Mouse (Mus musculus): Measurements from ENCODE around the gene Dpep2nb. TPM values are rescaled to one million over a fixed set of nuclear protein-coding genes. Genes with fewer than 3 reads are reported as not detected.

Gene Dpep2nb
- polyA plus RNA-seq, 1 experiment, result not detected

DNA sequence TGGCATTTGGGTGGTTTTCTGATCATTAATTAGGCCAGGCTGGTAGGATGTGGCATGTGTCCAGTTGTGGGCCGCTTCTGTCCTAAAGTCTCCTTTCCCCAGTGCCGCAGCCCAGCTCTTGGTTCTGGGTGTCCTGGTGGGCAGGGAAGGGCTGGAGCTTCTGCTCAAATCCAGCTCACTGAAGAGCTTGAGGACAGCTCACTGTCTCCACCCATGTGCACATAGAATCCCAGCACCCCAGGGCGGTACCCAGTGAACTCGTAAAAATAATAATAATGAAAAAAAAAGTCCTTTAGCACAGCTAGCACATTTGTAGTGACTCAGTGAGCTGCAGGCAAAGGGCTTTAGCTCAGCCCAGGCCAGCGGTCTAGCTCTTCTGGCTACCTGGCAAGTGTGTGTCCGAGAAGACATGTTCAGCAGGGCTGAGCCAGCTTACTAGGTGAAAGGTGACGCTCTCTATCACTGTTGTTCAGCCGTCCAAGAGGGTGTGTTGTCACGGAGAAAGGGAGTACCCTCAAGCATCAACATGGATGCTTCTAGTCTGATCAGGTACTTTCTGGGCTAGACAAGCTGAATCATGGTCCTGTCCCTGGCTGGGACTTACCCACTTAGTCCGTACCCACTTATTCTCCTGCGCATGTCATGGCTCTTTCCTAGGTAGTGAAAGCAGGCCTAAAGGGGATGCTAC is 41.2 kb upstream of the Dpep2nb start:
- 90% methylated on average over 11 of the region's 11 CpGs for WGBS
- Histone ChIP-seq H3K4me1 (ENCODE audit: control insufficient read depth, insufficient read depth, low read length) (no peaks in the 10 kb centered on the region; the same call in 1 of the 2 replicates), H3K4me3 (replicated peaks; ENCODE audit: control insufficient read depth, low read depth, low read length) (no peak overlapping the region), H3K27ac (ENCODE audit: control insufficient read depth, insufficient read depth, low read depth, low read length, poor library complexity) (no peak overlapping the region)
- no peak for TF ChIP-seq CTCF (IDR thresholded peaks at IDR 0.05; ENCODE audit: control insufficient read depth, insufficient read depth, low read length)
- TF ChIP-seq POLR2A (IDR thresholded peaks at IDR 0.05; ENCODE audit: borderline replicate concordance, control insufficient read depth, low read depth, low read length), result no peak

GRCm38 (mm10) chr8:106044151-106044550 is 38.4 kb upstream of the Dpep2nb start:
- Histone ChIP-seq H3K4me1 (ENCODE audit: control insufficient read depth, insufficient read depth, low read length) (peaks cover 2% of the 10 kb centered on the region; the same call in 1 of the 2 replicates), H3K4me3 (replicated peaks; ENCODE audit: control insufficient read depth, low read depth, low read length) (no peak overlapping the region), H3K27ac (ENCODE audit: control insufficient read depth, insufficient read depth, low read depth, low read length, poor library complexity) (no peak overlapping the region)
- TF ChIP-seq POLR2A (IDR thresholded peaks at IDR 0.05; ENCODE audit: borderline replicate concordance, control insufficient read depth, low read depth, low read length) (no peak), CTCF (IDR thresholded peaks at IDR 0.05; ENCODE audit: control insufficient read depth, insufficient read depth, low read length) (no peak)
- WGBS, result 11% methylated on average over 3 of the region's 3 CpGs

GRCm38 (mm10) chr8:106043055-106043454 is 37.3 kb upstream of the Dpep2nb start:
- 90% methylated on average over 2 of the region's 2 CpGs for WGBS
- peaks cover 5% of the 10 kb centered on the region for H3K4me1 ChIP-seq (ENCODE audit: control insufficient read depth, insufficient read depth, low read length)
- no peak overlapping the region for H3K4me3 ChIP-seq (replicated peaks; ENCODE audit: control insufficient read depth, low read depth, low read length)
- H3K27ac ChIP-seq (ENCODE audit: control insufficient read depth, insufficient read depth, low read depth, low read length, poor library complexity), result no peak overlapping the region
- TF ChIP-seq POLR2A (IDR thresholded peaks at IDR 0.05; ENCODE audit: borderline replicate concordance, control insufficient read depth, low read depth, low read length), result no peak
- TF ChIP-seq CTCF (IDR thresholded peaks at IDR 0.05; ENCODE audit: control insufficient read depth, insufficient read depth, low read length), result no peak

DNA sequence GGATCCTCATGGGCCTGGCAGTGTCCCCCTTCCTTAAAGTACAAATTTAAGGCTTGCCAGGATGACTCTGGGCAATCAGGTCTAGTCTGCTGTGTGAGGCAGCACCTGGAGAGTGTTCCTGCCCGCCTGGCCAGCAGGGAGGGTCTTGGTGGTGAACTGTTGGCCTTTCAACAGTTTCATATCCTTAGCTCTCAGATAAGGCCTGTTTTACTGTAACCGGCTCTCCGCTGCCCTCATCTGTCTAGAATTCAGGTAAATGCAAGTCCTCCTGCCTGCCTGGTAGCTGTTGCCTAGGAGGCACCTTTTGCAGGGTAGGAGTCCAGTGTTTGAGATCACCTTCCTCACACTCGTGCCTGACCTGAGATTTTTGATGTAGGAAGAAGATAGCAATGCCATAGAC is 34.4 kb upstream of the Dpep2nb start:
- 70% methylated on average over 4 of the region's 4 CpGs for WGBS
- Histone ChIP-seq H3K4me1 (ENCODE audit: control insufficient read depth, insufficient read depth, low read length) (peaks cover 5% of the 10 kb centered on the region), H3K27ac (ENCODE audit: control insufficient read depth, insufficient read depth, low read depth, low read length, poor library complexity) (no peak overlapping the region), H3K4me3 (replicated peaks; ENCODE audit: control insufficient read depth, low read depth, low read length) (no peak overlapping the region)
- no peak for TF ChIP-seq POLR2A (IDR thresholded peaks at IDR 0.05; ENCODE audit: borderline replicate concordance, control insufficient read depth, low read depth, low read length)
- no peak for TF ChIP-seq CTCF (IDR thresholded peaks at IDR 0.05; ENCODE audit: control insufficient read depth, insufficient read depth, low read length)

GRCm38 (mm10) chr8:106039605-106040004 is 33.8 kb upstream of the Dpep2nb start:
- Histone ChIP-seq H3K4me3 (replicated peaks; ENCODE audit: control insufficient read depth, low read depth, low read length) (no peak overlapping the region), H3K27ac (ENCODE audit: control insufficient read depth, insufficient read depth, low read depth, low read length, poor library complexity) (no peak overlapping the region), H3K4me1 (ENCODE audit: control insufficient read depth, insufficient read depth, low read length) (peaks cover 5% of the 10 kb centered on the region)
- 44% methylated on average over 4 of the region's 4 CpGs for WGBS
- TF ChIP-seq POLR2A (IDR thresholded peaks at IDR 0.05; ENCODE audit: borderline replicate concordance, control insufficient read depth, low read depth, low read length) (no peak), CTCF (IDR thresholded peaks at IDR 0.05; ENCODE audit: control insufficient read depth, insufficient read depth, low read length) (no peak)

DNA sequence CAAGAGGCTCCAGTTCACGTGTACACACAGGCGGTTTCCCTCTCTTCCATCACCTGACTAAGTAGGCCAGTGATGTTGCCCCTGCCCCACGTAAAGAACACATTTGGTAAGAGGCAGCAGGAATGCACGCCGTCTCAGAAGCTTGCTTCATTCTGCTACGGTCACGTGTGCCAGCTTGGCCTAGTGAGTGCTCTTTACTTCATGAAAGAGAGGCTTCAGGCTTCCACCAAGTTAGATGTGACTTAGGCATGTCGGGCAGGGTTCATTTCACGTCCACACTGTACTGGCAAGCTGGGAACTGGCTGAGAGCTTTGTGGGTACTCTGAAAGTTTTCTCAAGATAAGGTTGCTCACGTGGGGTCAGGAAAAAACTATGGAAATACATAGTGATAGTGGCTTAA is 32.9 kb upstream of the Dpep2nb start:
- no peak for TF ChIP-seq POLR2A (IDR thresholded peaks at IDR 0.05; ENCODE audit: borderline replicate concordance, control insufficient read depth, low read depth, low read length)
- Histone ChIP-seq H3K4me1 (ENCODE audit: control insufficient read depth, insufficient read depth, low read length) (peaks cover 5% of the 10 kb centered on the region), H3K27ac (ENCODE audit: control insufficient read depth, insufficient read depth, low read depth, low read length, poor library complexity) (no peak overlapping the region), H3K4me3 (replicated peaks; ENCODE audit: control insufficient read depth, low read depth, low read length) (no peak overlapping the region)
- WGBS, result 63% methylated on average over 10 of the region's 10 CpGs

DNA sequence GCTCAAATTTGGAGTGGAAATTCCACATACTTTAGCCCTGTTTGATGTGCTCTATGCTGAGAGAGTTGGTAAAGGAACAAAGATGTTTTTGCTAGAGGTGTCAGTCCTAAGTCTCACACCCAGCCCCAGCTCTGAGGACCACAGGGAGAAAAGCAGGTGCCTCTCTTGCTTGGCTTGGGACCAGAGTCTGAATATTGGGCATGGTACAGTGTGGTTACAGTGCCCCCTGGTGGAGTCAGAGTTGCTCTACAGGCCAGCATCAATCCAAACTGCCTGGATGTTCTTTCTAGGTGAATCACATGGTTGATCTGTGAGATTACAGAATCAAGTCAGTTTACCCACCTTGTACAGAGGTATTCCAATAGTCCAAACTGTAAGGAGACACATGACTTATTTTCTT is 16.7 kb upstream of the Dpep2nb start:
- Histone ChIP-seq H3K27ac (ENCODE audit: control insufficient read depth, insufficient read depth, low read depth, low read length, poor library complexity) (no peak overlapping the region), H3K4me1 (ENCODE audit: control insufficient read depth, insufficient read depth, low read length) (no peaks in the 10 kb centered on the region), H3K4me3 (replicated peaks; ENCODE audit: control insufficient read depth, low read depth, low read length) (no peak overlapping the region)
- no peak for TF ChIP-seq POLR2A (IDR thresholded peaks at IDR 0.05; ENCODE audit: borderline replicate concordance, control insufficient read depth, low read depth, low read length)
- peak; percentile 98 for TF ChIP-seq CTCF (IDR thresholded peaks at IDR 0.05; ENCODE audit: control insufficient read depth, insufficient read depth, low read length)

DNA sequence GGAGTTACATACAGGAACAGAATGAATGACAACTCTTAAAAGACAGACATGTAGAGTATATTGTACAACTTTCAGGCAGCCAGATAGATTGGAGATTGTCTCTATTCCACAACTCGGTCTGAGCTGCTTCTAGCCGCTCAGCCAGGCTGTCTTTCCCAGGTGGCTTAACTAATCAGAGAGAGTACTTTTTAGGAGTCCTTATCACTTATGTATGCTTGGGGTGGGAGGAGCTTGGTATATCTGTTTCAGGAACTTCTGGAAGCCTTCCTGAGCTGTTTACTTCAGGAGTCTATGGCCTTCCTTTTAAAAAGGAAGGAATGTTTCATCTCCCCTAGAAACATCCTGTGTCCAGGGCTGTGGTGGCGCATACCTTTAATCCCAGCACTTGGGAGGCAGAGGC is 12.3 kb upstream of the Dpep2nb start:
- Histone ChIP-seq H3K4me3 (replicated peaks; ENCODE audit: control insufficient read depth, low read depth, low read length) (no peak overlapping the region), H3K27ac (ENCODE audit: control insufficient read depth, insufficient read depth, low read depth, low read length, poor library complexity) (no peak overlapping the region), H3K4me1 (ENCODE audit: control insufficient read depth, insufficient read depth, low read length) (no peaks in the 10 kb centered on the region; the same call in 1 of the 2 replicates)
- TF ChIP-seq CTCF (IDR thresholded peaks at IDR 0.05; ENCODE audit: control insufficient read depth, insufficient read depth, low read length), result no peak
- TF ChIP-seq POLR2A (IDR thresholded peaks at IDR 0.05; ENCODE audit: borderline replicate concordance, control insufficient read depth, low read depth, low read length), result no peak
- 67% methylated on average over 3 of the region's 3 CpGs for WGBS

GRCm38 (mm10) chr8:106017130-106017529 is 11.4 kb upstream of the Dpep2nb start:
- no peaks in the 10 kb centered on the region; the same call in 1 of the 2 replicates for H3K4me1 ChIP-seq (ENCODE audit: control insufficient read depth, insufficient read depth, low read length)
- WGBS, result 13% methylated on average over 7 of the region's 7 CpGs
- TF ChIP-seq POLR2A (IDR thresholded peaks at IDR 0.05; ENCODE audit: borderline replicate concordance, control insufficient read depth, low read depth, low read length) (no peak), CTCF (IDR thresholded peaks at IDR 0.05; ENCODE audit: control insufficient read depth, insufficient read depth, low read length) (no peak)
- H3K4me3 ChIP-seq (replicated peaks; ENCODE audit: control insufficient read depth, low read depth, low read length), result no peak overlapping the region
- H3K27ac ChIP-seq (ENCODE audit: control insufficient read depth, insufficient read depth, low read depth, low read length, poor library complexity), result no peak overlapping the region
